Mouse (Mus musculus) retina, postnatal 1 day (tissue): ENCODE measurements around the gene Macrod2.

Experiments used
- DNase-seq: peaks from one replicate; pipeline ENCODE4 v3.0.0-alpha.2; 2012

Macrod2 gene

DNA sequence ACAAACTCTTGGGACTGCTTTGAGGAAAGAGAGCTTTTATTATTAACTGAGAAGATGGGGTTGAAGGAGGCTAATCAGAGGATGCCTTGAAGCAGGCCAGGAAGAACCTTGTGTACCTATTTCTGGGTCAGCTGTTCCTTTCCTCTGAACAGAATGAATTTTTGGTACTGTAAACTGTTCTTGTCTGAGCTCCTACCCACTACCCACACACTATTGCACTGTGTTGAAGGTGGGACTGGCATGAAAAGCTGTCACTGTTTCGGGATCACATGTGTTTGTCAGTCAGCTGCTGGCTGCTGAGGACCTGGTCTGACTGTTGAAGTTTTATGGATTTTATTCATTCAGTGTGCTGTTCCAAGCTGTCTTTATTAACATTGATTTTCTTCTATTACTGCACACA lies 1862.4 kb downstream of the Macrod2 start:
- no peak for DNase-seq

DNA sequence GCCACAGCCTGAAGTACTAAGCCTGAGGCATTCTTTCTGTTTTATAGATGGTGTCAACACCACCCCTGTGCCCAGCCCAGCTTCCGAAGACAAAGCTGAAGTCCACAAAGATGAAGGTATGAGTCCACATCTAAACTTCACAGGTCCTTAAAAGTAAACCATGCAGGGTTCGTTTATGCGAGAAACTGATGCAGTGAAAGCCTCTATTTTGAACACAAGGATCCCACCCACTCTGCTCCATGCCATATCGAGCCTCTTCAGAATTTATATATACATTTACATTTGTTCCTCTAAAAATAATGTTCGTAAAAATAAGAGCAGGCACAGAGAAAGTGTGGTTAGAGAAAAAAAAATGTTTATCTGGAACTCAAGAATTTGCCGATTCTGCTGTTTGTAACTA lies 1865.9 kb downstream of the Macrod2 start:
- DNase-seq, result no peak

DNA sequence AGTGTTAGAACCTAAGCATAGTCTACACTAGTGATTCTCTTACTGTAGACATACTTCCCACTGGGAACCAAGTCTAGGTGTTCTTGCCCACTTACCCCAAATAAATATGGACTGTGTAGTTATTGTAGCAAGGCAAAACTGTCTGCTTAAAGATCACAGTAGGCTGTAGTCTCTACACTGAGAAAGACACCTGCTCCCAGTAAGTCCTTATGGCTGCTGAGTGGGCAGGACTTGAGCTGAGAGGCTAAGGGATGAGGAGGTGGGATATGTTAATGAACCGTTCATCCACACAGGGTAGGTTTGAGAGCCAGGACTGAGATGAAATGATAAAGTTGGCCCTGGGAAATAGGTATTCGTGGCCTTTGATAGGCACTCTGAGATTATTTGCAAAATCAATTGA lies 1869.6 kb downstream of the Macrod2 start:
- no peak for DNase-seq

DNA sequence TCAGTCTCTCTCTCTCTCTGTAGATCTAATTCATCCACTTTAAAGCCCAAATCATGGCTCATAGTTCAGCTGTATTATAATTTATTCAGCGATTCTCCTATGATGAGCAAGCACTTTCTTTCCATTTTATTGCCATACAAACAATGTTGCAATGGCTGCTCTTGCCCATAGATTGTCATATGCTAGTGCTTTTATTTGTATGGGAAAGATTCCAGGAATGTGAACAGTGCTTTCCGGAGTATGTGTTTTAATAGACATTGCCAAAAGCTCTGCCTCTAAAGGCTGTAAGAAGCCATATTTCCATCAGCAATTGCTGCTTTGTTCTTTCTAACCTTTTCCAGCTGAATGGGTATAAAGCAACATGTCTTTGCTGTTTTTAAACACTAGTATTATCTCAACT lies 1872.7 kb downstream of the Macrod2 start:
- DNase-seq, result no peak

DNA sequence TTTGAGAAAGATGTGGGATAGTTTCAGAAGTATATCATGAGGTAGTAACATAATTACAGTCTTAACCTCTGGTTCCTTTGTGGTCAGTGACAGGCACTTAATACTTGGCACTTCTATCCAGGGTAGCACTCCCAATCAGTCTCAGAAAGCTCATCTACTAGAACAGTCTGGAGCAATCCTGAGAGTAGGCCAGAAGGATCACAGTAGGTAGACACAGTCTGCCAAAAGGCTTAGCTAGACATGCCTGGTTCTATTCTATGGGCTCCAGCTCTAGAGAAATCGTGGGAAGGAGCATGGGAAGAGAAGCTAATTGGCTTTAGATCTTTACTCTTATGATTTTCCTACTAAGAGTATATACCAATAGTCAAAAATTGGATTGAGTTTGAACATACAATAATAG lies 1891.7 kb downstream of the Macrod2 start:
- DNase-seq, result no peak

DNA sequence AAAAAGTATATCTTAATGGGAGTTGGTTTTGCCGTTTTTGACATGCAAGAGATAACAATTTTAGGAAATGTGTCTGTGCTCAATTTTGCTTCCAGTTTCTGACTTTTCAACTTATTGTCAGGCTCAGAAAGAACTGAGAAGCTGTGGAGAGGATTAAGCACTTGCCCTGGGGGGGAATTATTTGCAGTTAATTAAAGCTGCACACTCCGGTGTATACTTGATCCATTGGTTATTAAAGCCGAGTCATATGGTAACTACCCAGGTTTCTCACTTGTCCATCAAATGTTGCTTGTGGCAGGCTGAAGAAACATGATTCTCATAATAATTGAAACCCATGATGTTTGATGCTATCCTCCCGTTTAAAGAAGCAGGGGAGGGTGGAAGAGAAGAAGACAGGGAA lies 1899.7 kb downstream of the Macrod2 start:
- peak; percentile 28 for DNase-seq

DNA sequence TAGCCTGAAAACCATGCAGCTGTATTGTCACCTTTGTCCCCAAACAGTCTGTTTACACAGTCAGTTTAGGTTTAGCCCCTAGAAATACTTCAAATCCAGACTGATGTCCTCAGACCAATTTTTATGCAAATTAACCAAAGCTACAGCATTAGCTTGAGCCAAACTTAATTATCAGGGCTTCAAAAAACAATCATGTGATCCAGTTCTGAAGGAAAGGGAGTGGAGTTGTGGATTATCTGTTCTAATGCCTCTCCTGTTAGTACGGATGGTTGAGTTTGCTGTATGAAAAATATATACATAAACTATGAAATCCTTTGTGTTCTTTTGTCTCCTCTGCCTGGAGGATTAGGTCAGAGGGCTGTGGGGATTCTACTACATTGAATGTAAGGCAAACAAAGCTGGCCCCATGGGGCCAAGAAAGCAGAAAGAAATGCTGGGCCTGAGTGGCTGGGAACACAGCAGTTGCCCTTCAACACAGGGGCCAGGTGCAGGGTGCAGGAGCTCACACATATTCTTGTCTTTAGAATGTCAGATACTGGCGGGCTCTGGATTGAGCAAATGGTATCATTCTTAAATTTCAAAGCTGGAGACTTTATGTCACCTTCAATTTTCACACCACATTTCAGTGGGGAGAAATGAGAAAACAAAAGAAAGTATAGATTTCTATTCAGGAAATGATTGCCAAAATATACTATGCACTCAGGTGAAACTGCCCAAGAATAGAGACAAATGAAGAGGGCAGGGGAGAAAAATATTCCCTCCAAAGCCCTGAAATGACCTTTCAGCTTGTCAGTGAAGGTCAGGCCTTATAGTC lies 1908.2 kb downstream of the Macrod2 start:
- peak; percentile 87 for DNase-seq

DNA sequence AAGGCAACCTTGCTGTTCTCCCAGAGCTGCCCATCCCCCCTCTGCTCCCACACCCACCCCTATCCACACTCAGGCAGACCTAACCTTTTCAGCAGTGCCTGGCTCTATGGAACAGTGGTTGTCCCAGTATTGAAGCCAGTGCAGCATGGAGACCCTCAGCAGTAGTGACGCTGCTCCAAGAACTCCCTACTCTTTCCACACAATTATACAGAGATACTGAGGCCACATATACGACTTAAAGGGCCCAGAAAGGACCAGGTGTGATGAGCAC lies 1908.7 kb downstream of the Macrod2 start:
- DNase-seq, result peak; percentile 36

DNA sequence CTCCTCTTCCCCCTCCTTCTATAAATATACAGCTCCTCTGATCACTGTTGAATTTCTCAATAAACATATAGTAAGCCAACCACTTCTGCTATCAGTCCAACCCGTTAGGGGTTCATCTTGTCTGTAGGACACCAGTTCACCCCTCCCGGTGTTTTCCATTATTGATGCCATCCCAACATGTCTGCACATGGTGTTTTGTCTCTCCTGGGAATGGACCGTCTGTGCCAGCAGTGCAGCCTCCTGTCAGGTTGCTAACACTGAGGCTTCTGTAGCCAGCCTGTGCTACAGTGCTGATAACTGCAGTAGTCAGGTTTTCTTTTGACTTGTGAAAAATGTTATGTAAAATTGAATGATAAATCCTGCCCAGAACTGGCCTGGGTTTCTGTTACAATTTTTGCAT lies 1928.0 kb downstream of the Macrod2 start:
- DNase-seq, result no peak

DNA sequence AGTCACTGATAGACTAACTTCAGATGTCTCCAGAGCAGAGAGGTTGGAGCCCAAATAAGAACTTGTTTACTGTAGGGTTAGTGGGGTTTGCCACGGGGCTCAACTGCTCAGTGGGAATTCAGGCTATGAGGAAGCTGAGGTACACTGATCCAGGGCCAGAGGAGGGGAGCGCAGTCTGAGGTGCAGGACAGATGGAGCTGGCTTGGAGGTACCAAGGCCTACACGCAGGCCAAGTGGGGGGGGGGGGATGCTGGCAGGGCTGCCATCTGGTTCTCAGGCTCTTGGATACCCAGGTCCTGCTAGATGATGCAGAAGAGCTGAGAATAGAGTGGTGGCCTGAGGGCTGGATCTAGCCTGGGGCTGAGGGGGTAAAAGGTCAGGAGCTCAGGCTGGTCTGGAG lies 1931.6 kb downstream of the Macrod2 start:
- no peak for DNase-seq

DNA sequence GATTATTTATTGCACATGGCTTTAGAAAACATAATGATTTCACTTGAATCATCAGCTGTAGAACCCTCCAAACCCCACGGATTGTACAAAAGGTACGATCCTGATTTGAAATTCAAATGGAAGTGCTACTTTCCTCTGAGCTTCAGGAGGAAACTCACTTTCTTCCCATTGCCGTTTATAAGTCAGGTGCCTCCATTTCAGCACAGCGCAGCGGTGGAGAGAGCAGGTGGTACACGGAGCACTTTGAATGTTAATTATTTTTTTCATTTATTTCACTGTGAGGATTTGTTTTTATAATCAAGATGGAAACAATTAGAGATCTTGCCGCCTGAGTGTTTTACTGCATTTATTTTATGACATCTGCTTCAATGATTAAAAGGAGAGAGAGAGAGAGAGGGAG lies 1934.7 kb downstream of the Macrod2 start:
- DNase-seq, result no peak

DNA sequence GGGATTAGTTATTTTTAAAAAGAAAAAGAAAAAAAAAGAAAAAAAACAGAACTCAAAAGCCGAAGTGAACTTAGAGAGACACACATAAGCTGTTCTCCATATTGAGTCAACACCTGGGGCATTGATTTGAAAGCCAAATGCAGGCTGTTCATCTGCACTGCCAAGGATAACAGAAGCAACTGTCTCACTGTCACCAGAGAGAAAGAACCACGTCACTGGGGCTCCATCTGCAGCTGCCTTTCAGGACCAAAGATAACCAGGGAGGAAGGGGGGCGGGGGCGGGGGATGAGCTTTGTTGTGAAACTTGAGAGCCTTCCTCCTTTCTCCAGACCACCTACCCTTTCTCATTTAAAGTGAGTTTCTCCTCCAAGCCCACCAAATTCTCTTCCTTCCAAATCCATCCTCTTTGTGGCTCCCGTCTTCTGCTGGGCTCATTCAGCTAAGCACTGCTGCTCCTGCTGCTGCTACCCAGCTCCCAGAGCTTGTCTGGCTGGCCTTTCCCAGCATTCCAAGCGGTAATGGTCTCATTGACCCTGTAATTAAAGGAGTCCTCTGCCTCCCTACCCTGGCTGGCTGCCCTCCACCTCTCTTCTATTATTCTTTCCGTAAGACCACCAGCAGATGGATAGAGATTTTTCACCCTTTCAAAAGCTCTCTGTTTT lies 1939.5 kb downstream of the Macrod2 start:
- peak; percentile 86 for DNase-seq

DNA sequence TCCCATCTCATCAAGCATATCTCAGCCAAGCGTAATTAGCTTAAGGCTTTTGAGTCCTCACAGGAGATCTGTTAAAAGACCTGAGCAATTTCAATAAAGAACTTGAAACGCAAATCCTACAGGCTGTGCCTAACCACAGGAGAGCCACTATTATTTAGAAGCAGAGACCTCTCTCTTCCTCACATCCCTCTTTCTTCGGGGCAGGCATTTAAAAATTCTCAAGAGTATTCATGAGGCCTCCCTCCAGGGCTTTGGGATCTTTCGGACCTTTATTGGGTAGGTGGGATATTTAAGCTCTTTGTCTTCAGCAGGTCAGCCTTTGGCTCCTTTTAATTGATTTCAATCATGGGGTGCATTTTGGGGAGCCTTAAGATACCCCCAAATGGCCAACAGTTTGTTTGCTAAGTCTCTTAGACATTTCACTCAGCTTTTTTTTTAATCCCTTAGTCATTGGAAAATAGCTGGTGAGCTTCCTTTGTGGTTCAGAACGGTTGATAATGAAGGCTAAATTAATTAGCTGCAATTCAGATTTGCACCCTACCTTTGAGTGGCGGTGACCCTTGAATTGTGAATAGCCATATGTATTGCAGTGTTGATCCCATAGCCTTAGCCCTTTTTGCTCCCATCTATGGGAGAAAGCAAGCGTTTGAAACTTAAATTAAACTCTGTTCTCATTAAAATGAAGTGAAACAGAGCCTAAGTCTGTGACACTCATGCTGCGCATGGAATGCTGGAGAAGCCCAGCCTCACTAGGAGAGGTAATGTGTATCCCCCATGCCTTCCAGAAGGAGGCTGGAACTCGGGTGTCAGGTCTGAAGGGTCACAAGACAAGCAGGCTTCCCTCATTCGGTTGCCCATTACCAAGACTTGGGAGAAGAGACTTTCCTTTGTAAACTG lies 1940.2 kb downstream of the Macrod2 start:
- peak; percentile 57 for DNase-seq

DNA sequence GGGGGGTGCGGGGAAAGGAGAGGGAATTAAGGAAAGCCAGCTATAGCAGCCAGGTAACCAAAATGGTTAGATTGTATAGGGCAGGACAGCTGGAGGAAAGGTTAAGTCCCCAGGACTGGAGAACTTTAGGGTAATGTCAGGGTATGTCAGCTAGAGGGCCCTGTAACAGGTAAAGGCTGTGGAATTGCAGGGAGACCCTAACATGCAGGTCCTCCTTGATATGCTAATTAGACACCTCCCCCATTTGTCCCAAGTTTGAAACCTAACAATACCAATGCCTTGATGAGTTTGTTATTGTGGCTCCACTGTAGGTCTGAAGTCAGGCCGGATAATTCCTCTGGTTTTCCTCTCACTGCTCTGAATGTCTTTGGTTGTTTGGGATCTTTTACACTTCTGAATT lies 1948.9 kb downstream of the Macrod2 start:
- no peak for DNase-seq

DNA sequence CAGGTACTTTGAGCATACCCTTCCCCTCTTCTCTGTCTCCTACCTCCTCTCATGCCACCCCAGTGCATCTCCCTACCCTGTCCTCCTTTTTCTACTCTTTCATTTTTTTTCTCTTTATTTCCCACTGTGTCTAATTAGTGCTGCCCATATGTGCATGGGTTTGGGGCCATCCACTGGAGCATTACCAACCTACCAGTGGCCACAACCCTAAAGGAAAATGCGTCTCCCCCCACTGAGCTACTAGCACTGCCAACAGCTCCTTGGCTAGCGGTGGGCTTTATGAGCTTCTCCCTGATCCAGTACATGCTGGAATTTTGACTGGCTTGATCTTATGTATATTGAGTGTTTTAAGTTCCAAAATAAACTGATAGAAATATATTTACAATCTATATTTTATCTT lies 1949.6 kb downstream of the Macrod2 start:
- no peak for DNase-seq

DNA sequence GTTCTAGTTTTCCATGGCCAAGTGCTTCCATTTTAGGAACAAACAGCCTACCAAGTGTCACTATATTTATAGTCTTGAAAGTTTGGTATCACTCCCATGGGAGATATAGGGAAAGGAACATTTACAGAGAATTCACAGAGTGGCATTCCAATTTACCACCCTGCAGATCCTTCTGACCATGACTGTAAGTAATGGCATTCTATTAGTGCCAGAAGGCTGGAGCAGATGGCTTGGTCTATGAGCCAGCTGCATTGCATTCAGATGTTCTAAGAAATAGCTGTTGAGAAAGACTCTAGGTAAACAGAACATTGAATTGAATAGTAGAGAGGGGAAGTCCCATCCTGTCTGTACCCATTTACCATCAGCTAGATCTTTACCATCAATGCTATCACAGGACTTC lies 1954.7 kb downstream of the Macrod2 start:
- DNase-seq, result no peak

DNA sequence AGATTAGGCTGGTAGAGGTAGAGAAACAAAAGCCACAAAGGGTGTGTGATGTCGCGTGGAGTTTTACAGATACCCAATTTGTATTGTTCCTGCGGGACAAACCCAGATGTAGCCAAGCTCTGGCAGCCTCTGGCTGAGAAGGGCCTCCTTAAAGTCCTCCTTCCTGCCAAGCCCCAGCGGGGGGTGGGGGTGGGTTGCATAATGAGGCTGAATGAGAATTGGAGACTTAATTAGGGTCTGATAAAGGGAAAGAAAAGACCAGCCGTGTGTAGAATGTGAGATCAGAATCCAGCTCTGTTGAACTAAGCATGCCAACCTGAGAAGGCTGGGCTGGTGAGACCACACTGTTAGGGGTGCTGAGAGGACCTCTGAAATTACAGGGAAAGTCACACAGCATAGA lies 1967.8 kb downstream of the Macrod2 start:
- DNase-seq, result peak; percentile 84

DNA sequence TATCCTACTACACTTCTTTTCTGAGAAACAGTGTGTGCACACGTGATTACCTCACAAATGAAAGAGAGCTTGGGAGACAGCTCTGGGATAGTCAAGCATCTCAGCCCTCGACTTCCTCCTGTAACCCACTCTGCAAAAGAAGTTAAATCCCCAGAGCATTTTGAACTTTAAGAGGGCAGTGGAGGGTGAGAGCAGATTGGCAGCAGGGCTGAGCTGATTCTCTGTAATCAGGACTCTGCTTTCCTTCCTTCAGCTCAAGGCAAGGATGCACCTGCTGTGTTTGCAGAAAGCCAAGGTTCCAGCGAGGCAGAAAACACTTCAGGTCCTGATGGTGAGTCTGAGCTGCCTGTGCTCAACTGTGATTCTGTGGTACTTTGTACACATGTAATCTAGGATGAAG lies 1978.9 kb downstream of the Macrod2 start:
- DNase-seq, result peak; percentile 18

DNA sequence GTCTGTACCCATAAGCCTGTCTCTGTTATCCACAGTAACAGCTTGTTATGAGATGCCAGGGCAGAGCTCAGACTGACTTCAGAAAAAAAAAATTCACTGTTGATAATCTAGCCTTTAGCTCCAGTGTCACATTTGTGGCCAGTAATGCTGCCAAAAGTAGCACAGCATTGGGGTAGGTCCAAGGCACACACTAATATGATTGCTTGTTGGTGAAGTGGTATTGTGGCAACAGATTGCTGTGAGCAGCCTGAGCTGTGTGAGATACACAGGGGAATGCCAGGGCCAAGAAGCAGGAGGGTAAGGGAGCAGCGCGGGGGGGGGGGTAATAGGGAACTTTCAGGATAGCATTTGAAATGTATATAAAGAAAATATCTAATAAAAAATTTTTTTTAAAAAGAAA lies 1985.5 kb downstream of the Macrod2 start:
- no peak for DNase-seq

DNA sequence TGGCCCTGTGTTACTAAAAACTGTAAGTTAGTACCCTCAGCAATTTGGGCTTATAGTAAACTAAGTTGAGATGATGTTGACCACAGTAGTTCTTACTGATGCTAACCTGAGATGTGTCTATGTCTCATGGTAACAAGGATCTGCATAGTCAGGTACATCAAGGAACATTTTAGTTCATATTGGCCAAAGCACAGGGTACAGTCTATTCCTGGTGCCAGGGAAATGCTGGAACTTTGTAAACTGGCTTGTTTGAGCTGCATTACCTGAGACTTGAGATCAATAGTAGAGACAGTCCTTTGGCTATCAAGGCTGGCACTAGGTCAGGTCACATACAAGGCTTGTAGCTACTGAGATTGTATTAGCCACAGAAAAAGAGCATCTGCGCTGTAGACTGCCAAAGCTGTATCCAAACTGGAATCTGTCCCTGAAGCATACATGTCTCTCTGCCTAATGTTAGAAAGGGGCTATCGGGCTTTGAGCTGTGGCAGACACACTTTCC lies 1986.0 kb downstream of the Macrod2 start:
- DNase-seq, result no peak

DNA sequence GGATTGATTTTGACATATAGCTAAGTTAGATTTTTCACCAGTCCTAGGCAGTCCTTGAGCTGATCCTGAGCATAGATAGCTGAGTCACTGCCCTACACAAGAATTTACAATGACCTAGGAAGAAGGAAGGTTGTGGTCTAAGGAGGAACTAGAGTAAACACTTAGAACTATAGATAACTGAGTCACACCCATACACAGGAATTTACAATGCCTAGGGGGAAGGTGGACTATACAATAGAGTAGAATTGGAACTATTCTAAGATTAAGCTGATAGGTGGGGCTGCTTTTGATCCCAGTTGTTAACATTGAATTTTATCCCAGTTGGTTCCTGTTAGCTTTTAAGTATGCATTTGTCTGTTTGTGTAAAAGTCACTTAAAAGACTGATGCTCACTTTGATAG lies 1998.4 kb downstream of the Macrod2 start:
- no peak for DNase-seq

DNA sequence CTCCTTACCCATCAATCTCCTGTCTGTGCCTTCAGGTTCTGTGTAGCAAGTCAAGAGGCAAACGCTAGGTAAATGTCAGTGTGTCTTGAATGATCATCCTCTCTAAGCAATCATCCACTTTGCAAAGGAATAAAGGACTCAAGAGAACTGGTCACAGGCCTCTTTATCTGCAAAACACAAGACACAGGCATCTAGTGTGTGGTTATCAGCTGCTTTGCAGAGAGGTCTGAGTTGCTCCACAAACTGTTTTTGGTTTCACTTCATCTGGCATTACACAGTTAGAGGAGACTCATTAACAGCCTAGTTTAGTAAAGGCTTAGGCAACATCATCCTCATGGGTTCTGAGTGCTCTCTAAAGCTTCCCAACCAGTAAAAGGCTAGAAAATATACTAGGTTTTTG lies 2004.4 kb downstream of the Macrod2 start:
- DNase-seq, result no peak

DNA sequence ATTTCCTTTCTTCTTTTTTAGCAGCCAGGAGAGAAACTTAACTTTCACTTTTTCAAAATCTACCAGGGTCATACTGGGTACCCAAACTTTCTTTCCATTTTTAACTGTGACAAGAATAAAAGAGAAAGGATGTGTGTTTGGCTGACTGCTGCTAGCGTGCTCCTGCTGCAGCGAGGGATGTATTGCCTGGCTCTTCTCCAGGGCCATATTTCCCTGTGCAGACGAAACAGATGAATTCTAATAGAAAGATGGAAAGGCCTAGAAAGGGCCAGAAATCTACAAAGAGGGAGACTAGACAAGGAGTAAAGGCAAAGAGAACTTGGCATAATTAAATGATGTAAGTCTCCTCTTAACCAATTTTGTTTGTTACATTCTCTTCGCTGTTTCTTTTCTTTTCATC lies 2005.7 kb downstream of the Macrod2 start:
- no peak for DNase-seq

DNA sequence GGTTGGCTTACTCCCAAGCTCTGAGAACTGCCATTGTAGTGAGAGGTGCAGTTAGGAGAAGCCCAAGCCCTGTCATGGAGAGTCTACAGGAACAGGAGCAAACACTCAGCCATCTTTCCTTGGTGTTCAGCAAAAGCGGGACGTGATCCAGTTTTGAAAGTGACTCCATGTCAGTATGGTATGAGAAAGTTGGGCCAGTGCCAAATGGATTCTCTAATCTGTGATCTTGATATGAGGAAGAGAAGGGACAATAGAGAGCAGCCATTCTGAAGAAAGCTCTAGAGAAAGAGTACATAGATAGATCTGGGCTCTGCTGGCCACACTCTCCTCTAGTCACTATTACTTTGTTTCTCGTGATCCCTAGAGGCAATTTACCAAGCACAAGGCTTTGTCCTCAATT lies 2006.2 kb downstream of the Macrod2 start:
- DNase-seq, result peak; percentile 14
